Mouse (Mus musculus): Measurements from ENCODE around the gene Slc16a4. TPM values are rescaled to one million over a fixed set of nuclear protein-coding genes. Genes with fewer than 3 reads are reported as not detected.

The Slc16a4 gene
- 0.04 TPM in 1 of 2 replicates, not detected in the other for total RNA-seq (2012; rRNA removed)
- under 1 TPM in 1 of 2 experiments, not detected in 1; 0.65 TPM for polyA plus RNA-seq (2012; ENCODE audit: insufficient read depth in 1 of 2, insufficient read length in 2 of 2, low read depth in 1 of 2, low replicate concordance in 2 of 2, missing spikeins in 1 of 2)

DNA sequence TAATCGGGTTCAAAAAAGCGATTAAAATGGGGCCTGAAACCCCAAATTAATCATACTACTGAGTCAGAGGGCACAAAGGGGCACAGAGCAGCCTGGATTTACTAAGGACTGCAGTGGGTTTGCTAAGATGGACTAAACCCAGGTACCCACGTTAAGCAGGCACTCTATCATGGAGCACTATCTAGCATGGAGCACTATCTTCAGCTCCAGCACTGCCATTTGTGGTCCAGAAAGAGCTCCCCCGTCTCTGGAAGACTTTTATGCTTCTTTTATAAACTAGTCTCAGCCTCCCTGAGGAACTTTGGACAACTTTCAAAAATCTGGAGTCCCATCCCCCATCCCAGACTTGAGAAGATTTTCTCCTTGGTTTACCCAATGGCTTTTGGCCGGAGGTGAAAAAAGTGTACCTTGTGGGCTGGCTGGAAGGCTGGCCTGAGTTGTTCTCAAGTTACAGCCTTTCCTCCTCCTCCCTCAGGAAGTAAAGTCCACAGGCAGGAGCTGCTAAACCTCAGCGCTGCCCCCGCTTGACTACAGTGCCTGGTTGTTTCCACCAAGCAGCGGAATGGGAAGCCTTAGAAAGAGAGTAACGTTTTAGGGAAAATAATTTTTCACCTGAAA lies at the start of gene Slc16a4:
Gene Slc16a4, plus strand, starts transcription at position 467 of the 618 bp plus-strand sequence.
- H3K79me2 ChIP-seq (ENCODE audit: control insufficient read depth, insufficient read depth, low read length, poor library complexity): no peaks in the 10 kb centered on the region
- no peak for TF ChIP-seq MAFK (IDR thresholded peaks at IDR 0.05; ENCODE audit: borderline replicate concordance, low read depth, low read length)
- no peak for TF ChIP-seq MXI1 (IDR thresholded peaks at IDR 0.05; ENCODE audit: low read depth, low read length)
- TF ChIP-seq GATA1 (IDR thresholded peaks at IDR 0.05; ENCODE audit: low read depth, low read length): no peak
- no peak for TF ChIP-seq NELFE (IDR thresholded peaks at IDR 0.05; ENCODE audit: low read depth, low read length)
- no peak for TF ChIP-seq POLR2A (IDR thresholded peaks at IDR 0.05; ENCODE audit: control insufficient read depth in 1 of 2, insufficient read depth in 1 of 2, low read depth in 1 of 2, low read length in 2 of 2, poor library complexity in 1 of 2)
- no peak for TF ChIP-seq ZKSCAN1 (IDR thresholded peaks at IDR 0.05; ENCODE audit: low read depth, low read length)
- TF ChIP-seq ELF1 (IDR thresholded peaks at IDR 0.05; ENCODE audit: low read depth, low read length): no peak
- no peak for TF ChIP-seq NRF1 (IDR thresholded peaks at IDR 0.05; ENCODE audit: insufficient read depth, low read depth, low read length, poor library complexity, severe bottlenecking)
- TF ChIP-seq KAT2A (conservative IDR thresholded peaks at IDR 0.05; ENCODE audit: low read depth, low read length): no peak
- TF ChIP-seq UBTF (IDR thresholded peaks at IDR 0.05; ENCODE audit: borderline replicate concordance, insufficient read depth, low read depth, low read length): no peak
- no peak for TF ChIP-seq TAL1 (IDR thresholded peaks at IDR 0.05; ENCODE audit: low read length)
- no peak for TF ChIP-seq JUND (IDR thresholded peaks at IDR 0.05; ENCODE audit: low read depth, low read length)
- TF ChIP-seq RAD21 (IDR thresholded peaks at IDR 0.05; ENCODE audit: low read depth, low read length): no peak
- TF ChIP-seq EP300 (IDR thresholded peaks at IDR 0.05; ENCODE audit: low read depth in 1 of 2, low read length in 2 of 2): no peak
- no peak for TF ChIP-seq RCOR1 (IDR thresholded peaks at IDR 0.05; ENCODE audit: low read depth, low read length)
- no peak for TF ChIP-seq TBP (IDR thresholded peaks at IDR 0.05; ENCODE audit: low read depth, low read length)
- DNase-seq (ENCODE audit: low read depth, low spot score): no peak
- no peaks in the 10 kb centered on the region for H3K27me3 ChIP-seq (ENCODE audit: control insufficient read depth in 1 of 2, insufficient read depth in 2 of 2, low read length in 2 of 2)
- H3K4me1 ChIP-seq (ENCODE audit: control insufficient read depth in 1 of 2, insufficient read depth in 2 of 2, low read length in 2 of 2): peaks cover 0 to 4% of the 10 kb centered on the region in 2 experiments; a peak in 2 of 4 replicates
- no peaks in the 10 kb centered on the region for H3K9me3 ChIP-seq (replicated peaks; ENCODE audit: insufficient read depth, low read length)
- no peak within 1 kb of the TSS for H3K9ac ChIP-seq (ENCODE audit: control insufficient read depth, low read depth, low read length, poor library complexity, severe bottlenecking)
- no peak within 1 kb of the TSS for H3K27ac ChIP-seq (ENCODE audit: control insufficient read depth, low read depth, low read length)
- no peak within 1 kb of the TSS for H3K4me3 ChIP-seq (ENCODE audit: control insufficient read depth in 1 of 2, insufficient read depth in 1 of 2, low read depth in 2 of 2, low read length in 2 of 2)
- peaks cover 0 to 7% of the 10 kb centered on the region in 2 experiments; a peak in 2 of 4 replicates for H3K36me3 ChIP-seq (ENCODE audit: control insufficient read depth in 1 of 2, insufficient read depth in 2 of 2, low read length in 2 of 2)

DNA sequence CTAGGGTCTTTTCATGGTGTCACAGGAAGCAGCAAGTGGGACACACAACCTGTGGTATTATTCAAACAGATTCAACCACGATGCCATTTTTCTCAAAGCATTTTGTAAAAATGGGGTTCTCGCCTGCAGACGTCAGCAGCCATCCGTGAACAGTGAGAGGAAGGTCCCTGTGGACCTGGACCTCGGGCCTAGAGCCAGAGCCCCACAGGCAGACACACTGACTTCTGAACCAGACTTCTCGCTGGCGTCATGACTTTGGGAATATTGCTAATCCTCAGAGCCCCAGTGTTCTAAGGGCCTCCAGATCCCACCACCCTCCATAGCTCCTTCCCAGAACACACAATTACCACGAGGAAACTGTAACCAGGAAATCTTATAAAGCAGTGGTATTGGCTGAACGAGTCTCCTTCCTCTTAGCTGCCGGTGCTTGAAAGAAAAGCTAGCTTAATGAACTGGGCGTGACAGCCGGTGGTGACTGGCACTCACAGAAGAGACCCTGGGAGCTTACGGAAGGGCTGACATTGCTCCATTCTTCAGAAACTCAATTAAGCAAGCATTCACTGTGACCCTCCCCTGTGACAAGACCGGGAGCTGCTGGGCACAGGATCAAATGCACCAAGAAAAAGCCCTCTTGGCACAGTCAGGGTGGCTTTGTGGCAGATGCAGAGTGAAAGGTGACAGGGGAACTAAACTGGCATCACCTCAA lies 49.5 kb upstream of the Slc16a4 start:
- Histone ChIP-seq H3K27me3 (ENCODE audit: control insufficient read depth in 1 of 2, insufficient read depth in 2 of 2, low read length in 2 of 2) (peaks cover 16 to 25% of the 10 kb centered on the region in 2 experiments), H3K36me3 (ENCODE audit: control insufficient read depth in 1 of 2, insufficient read depth in 2 of 2, low read length in 2 of 2) (no peaks in the 10 kb centered on the region), H3K9me3 (replicated peaks; ENCODE audit: insufficient read depth, low read length) (no peaks in the 10 kb centered on the region), H3K4me1 (ENCODE audit: control insufficient read depth in 1 of 2, insufficient read depth in 2 of 2, low read length in 2 of 2) (no peaks in the 10 kb centered on the region), H3K27ac (ENCODE audit: control insufficient read depth, low read depth, low read length) (no peak overlapping the region), H3K4me3 (ENCODE audit: control insufficient read depth in 1 of 2, insufficient read depth in 1 of 2, low read depth in 2 of 2, low read length in 2 of 2) (no peak overlapping the region), H3K9ac (ENCODE audit: control insufficient read depth, low read depth, low read length, poor library complexity, severe bottlenecking) (no peak overlapping the region), H3K79me2 (ENCODE audit: control insufficient read depth, insufficient read depth, low read length, poor library complexity) (no peaks in the 10 kb centered on the region)
- no peak for DNase-seq (ENCODE audit: low read depth, low spot score)
- TF ChIP-seq ZKSCAN1 (IDR thresholded peaks at IDR 0.05; ENCODE audit: low read depth, low read length) (no peak), MYB (IDR thresholded peaks at IDR 0.05; ENCODE audit: low read depth, low read length) (no peak), GABPA (IDR thresholded peaks at IDR 0.05; ENCODE audit: low read depth, low read length) (no peak), KAT2A (conservative IDR thresholded peaks at IDR 0.05; ENCODE audit: low read depth, low read length) (no peak), JUND (IDR thresholded peaks at IDR 0.05; ENCODE audit: low read depth, low read length) (no peak), POLR2AphosphoS2 (IDR thresholded peaks at IDR 0.05; ENCODE audit: low read length) (no peak), CTCF (IDR thresholded peaks at IDR 0.05 in 2 of 3, conservative IDR thresholded peaks at IDR 0.05 in 1 of 3; ENCODE audit: control insufficient read depth in 1 of 3, insufficient read depth in 1 of 3, low read depth in 2 of 3, low read length in 3 of 3, poor library complexity in 1 of 3, severe bottlenecking in 1 of 3) (no peak), CHD2 (IDR thresholded peaks at IDR 0.05; ENCODE audit: low read length) (no peak), BHLHE40 (IDR thresholded peaks at IDR 0.05; ENCODE audit: borderline replicate concordance, low read depth, low read length) (no peak), USF1 (IDR thresholded peaks at IDR 0.05; ENCODE audit: low read depth, low read length) (no peak), ZMIZ1 (IDR thresholded peaks at IDR 0.05; ENCODE audit: low read depth, low read length) (no peak), MEF2A (IDR thresholded peaks at IDR 0.05; ENCODE audit: extremely low read depth, insufficient replicate concordance, low read depth, low read length, poor library complexity, severe bottlenecking) (no peak), RAD21 (IDR thresholded peaks at IDR 0.05; ENCODE audit: low read depth, low read length) (no peak), POLR2A (IDR thresholded peaks at IDR 0.05; ENCODE audit: control insufficient read depth in 1 of 2, insufficient read depth in 1 of 2, low read depth in 1 of 2, low read length in 2 of 2, poor library complexity in 1 of 2) (no peak), USF2 (IDR thresholded peaks at IDR 0.05; ENCODE audit: borderline replicate concordance in 1 of 2, insufficient read depth in 1 of 2, low read depth in 1 of 2, low read length in 2 of 2) (no peak), ETS1 (IDR thresholded peaks at IDR 0.05; ENCODE audit: low read depth, low read length) (no peak), MAX (IDR thresholded peaks at IDR 0.05; ENCODE audit: low read length) (no peak), RCOR1 (IDR thresholded peaks at IDR 0.05; ENCODE audit: low read depth, low read length) (no peak)

Measured in MEL (cell line).